16 mouse cellular contexts compared by ENCODE assay signal in the genomic region with DNA sequence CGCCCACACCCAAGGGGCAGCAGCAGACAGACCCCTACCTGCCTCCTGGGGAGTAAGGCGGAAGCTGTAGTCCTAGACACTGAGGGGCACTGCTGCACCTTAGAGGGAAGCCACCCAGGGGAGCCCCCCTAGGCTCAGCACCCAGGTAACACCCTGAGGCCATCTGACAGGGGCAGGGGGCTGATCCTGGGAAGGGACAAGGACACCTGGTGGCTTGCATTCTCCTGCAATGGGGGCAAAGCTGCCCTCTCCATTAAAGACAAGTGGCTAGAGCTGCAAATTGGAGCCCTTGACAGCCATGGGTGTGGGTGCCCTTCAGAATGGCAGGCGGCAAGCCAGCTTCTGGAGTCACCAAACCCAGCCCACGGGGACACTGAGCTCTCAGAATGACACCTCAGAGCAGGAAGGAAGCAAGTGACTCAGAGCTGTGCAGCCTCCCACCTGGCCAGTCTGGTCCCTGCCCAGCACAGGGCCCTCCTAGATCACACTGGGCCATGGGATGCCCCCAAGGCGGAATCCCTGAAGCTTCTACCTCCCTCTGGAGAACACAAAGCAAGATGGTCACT.
"Had no signal": no experiment of that assay in that cellular context is flagged by ENCODE, and none has a peak within 500 bp of the region (broad histone marks: within the 10 kb centered on the region; RNA-seq: fewer than 3 reads in every experiment).

No protein-coding gene starts in this region.

- H3K27ac ChIP-seq: intestine, embryonic 15.5 days; kidney, embryonic 15.5 days; limb, embryonic 15.5 days; liver, embryonic 12.5 days; midbrain, embryonic 10.5 days; neural tube, embryonic 13.5 days had no signal

- DNase-seq: kidney, adult 2 months; kidney, postnatal 14 days; layer of hippocampus, adult 9-11 months; layer of hippocampus, postnatal 36 days; lung, embryonic 14.5 days; lung, postnatal 10 days; lung, postnatal 4 days; midbrain, embryonic 14.5 days; thymus, postnatal 4 days had no signal

- H3K4me3 ChIP-seq: intestine, embryonic 15.5 days; kidney, embryonic 15.5 days; limb, embryonic 15.5 days; liver, embryonic 12.5 days; midbrain, embryonic 10.5 days; myocyte; neural tube, embryonic 13.5 days had no signal
